Mouse (Mus musculus) gastrocnemius, postnatal 10 days (tissue): ENCODE data around the gene Stx4a. TPM values are rescaled to one million over a fixed set of nuclear protein-coding genes. Genes with fewer than 3 reads are reported as not detected.
"Not testable (repeated sequence)": the region's sequence is repeated elsewhere in the genome, so short reads cannot be mapped to it uniquely, and the experiment has no call there.

ENCODE experiments used
- DNase-seq: peaks from one replicate; pipeline ENCODE4 v3.0.0; 2021; ENCODE audit warnings: mixed read lengths
- total RNA-seq, 2 experiments: library from RNA; stranded (reverse); gene quantifications; 2 replicates each; pipeline ENCODE4 v1.2.3; 2021

Gene Stx4a
- total RNA-seq, 2 experiments from 2014 or later = 52.6 to 69.7 TPM

GRCm38 (mm10) chr7:127867641-127868040 lies 43.5 kb downstream of the Stx4a start:
- no peak for DNase-seq

GRCm38 (mm10) chr7:127869149-127869810 lies 45.2 kb downstream of the Stx4a start:
- DNase-seq = peak; percentile 34

- DNase-seq = no peak
Measured at GRCm38 (mm10) chr7:127870136-127870821, 46.2 kb downstream of the Stx4a start.

GRCm38 (mm10) chr7:127874812-127875626 lies 50.9 kb downstream of the Stx4a start:
- DNase-seq = no peak

- DNase-seq = peak; percentile 91
Measured at GRCm38 (mm10) chr7:127875627-127876001, 51.5 kb downstream of the Stx4a start.

- DNase-seq = peak; percentile 73
Measured at GRCm38 (mm10) chr7:127876041-127876466, 52.0 kb downstream of the Stx4a start, which contains the start of gene Zfp646. Zfp646 (plus strand) TSS chr7:127876221.

GRCm38 (mm10) chr7:127876467-127877348 lies 52.6 kb downstream of the Stx4a start, which contains the start of gene Zfp668:
Zfp668 (minus strand) TSS chr7:127876828.
- peak; percentile 87 for DNase-seq

GRCm38 (mm10) chr7:127879301-127879700 lies 55.2 kb downstream of the Stx4a start:
- no peak for DNase-seq

- no peak for DNase-seq
Measured at GRCm38 (mm10) chr7:127880431-127880830, 56.3 kb downstream of the Stx4a start.

- peak; percentile 74 for DNase-seq
Measured at GRCm38 (mm10) chr7:127885951-127886350, 61.9 kb downstream of the Stx4a start.

- DNase-seq = no peak
Measured at GRCm38 (mm10) chr7:127886551-127886950, 62.5 kb downstream of the Stx4a start.

- no peak for DNase-seq
Measured at GRCm38 (mm10) chr7:127887191-127887590, 63.1 kb downstream of the Stx4a start.

- DNase-seq = no peak
Measured at GRCm38 (mm10) chr7:127887781-127888180, 63.7 kb downstream of the Stx4a start.

- DNase-seq = no peak
Measured at GRCm38 (mm10) chr7:127888821-127889220, 64.7 kb downstream of the Stx4a start.

GRCm38 (mm10) chr7:127890798-127891197 lies 66.7 kb downstream of the Stx4a start, which contains the start of gene Prss53:
Prss53 (minus strand) TSS chr7:127890970.
- no peak for DNase-seq

GRCm38 (mm10) chr7:127894480-127894879 lies 70.4 kb downstream of the Stx4a start:
- DNase-seq = no peak

GRCm38 (mm10) chr7:127895442-127895841 lies 71.3 kb downstream of the Stx4a start, which contains the start of the genes Gm21974 and Vkorc1:
Gm21974 (minus strand) TSS chr7:127895454.
Vkorc1 (minus strand) TSS chr7:127895617.
- peak; percentile 93 for DNase-seq

GRCm38 (mm10) chr7:127895891-127896290 lies 71.8 kb downstream of the Stx4a start:
- DNase-seq = not testable (repeated sequence)

- DNase-seq = peak; percentile 74
Measured at GRCm38 (mm10) chr7:127896384-127896783, 72.3 kb downstream of the Stx4a start.

- no peak for DNase-seq
Measured at GRCm38 (mm10) chr7:127897542-127897941, 73.4 kb downstream of the Stx4a start.

GRCm38 (mm10) chr7:127898179-127898956 lies 74.3 kb downstream of the Stx4a start:
- no peak for DNase-seq
